Mouse (Mus musculus): ENCODE data around the gene Arl3. TPM values are rescaled to one million over a fixed set of nuclear protein-coding genes. Genes with fewer than 3 reads are reported as not detected.
A peak's percentile ranks its signal among the peaks of the same experiment; 100 is the strongest.

Gene Arl3
- polyA plus RNA-seq, 1 experiment from 2014 or later, result 130 TPM

- WGBS, result 87% methylated on average over 6 of the region's 6 CpGs
- Histone ChIP-seq H3K36me3 (replicated peaks; ENCODE audit: control insufficient read depth, insufficient read depth, low read depth, low read length) (0 out of 2 replicates have a peak, but pooled peaks cover 4% of the 10 kb centered on the region), H3K9me3 (replicated peaks; ENCODE audit: control insufficient read depth, low read length) (no peaks in the 10 kb centered on the region)
Observed at GRCm38 (mm10) chr19:46538213-46538612, 34.8 kb downstream of the Arl3 start.

GRCm38 (mm10) chr19:46537357-46537756, 35.6 kb downstream of the Arl3 start:
- Histone ChIP-seq H3K4me2 (ENCODE audit: low read depth, low read length) (no peak overlapping the region), H3K36me3 (replicated peaks; ENCODE audit: control insufficient read depth, insufficient read depth, low read depth, low read length) (no peaks in the 10 kb centered on the region), H3K9me3 (replicated peaks; ENCODE audit: control insufficient read depth, low read length) (no peaks in the 10 kb centered on the region), H3K4me1 (ENCODE audit: control insufficient read depth, insufficient read depth, low read length) (peaks cover 3% of the 10 kb centered on the region), H3K9ac (replicated peaks; ENCODE audit: low read length) (no peak overlapping the region), H3K27ac (replicated peaks; ENCODE audit: low read depth, low read length) (no peak overlapping the region), H3K4me3 (ENCODE audit: low read depth, low read length) (no peak overlapping the region), H3K27me3 (ENCODE audit: control insufficient read depth, insufficient read depth, low read length) (no peaks in the 10 kb centered on the region)
- 92% methylated on average over 9 of the region's 9 CpGs for WGBS
- DNase-seq (ENCODE audit: low spot score) (no peak), ATAC-seq (replicated peaks; ENCODE audit: insufficient number of reproducible peaks, low FRiP score, low TSS enrichment, low read depth) (no peak)

More at GRCm38 (mm10) chr19:46538213-46538612, 34.8 kb downstream of the Arl3 start:
- H3K9ac ChIP-seq (replicated peaks; ENCODE audit: low read length), result no peak overlapping the region
- H3K4me2 ChIP-seq (ENCODE audit: low read depth, low read length), result no peak overlapping the region
- no peaks in the 10 kb centered on the region for H3K27me3 ChIP-seq (ENCODE audit: control insufficient read depth, insufficient read depth, low read length)
- no peak for DNase-seq (ENCODE audit: low spot score)
- H3K27ac ChIP-seq (replicated peaks; ENCODE audit: low read depth, low read length), result no peak overlapping the region
- ATAC-seq (replicated peaks; ENCODE audit: insufficient number of reproducible peaks, low FRiP score, low TSS enrichment, low read depth), result no peak
- peaks cover 2% of the 10 kb centered on the region; the same call in 1 of the 2 replicates for H3K4me1 ChIP-seq (ENCODE audit: control insufficient read depth, insufficient read depth, low read length)
- no peak overlapping the region for H3K4me3 ChIP-seq (ENCODE audit: low read depth, low read length)

- no peak for DNase-seq (ENCODE audit: low spot score)
- Histone ChIP-seq H3K4me2 (ENCODE audit: low read depth, low read length) (no peak overlapping the region), H3K9me3 (replicated peaks; ENCODE audit: control insufficient read depth, low read length) (no peaks in the 10 kb centered on the region), H3K27ac (replicated peaks; ENCODE audit: low read depth, low read length) (no peak overlapping the region), H3K36me3 (replicated peaks; ENCODE audit: control insufficient read depth, insufficient read depth, low read depth, low read length) (no peaks in the 10 kb centered on the region), H3K9ac (replicated peaks; ENCODE audit: low read length) (no peak overlapping the region), H3K4me3 (ENCODE audit: low read depth, low read length) (no peak overlapping the region), H3K4me1 (ENCODE audit: control insufficient read depth, insufficient read depth, low read length) (peaks cover 26% of the 10 kb centered on the region), H3K27me3 (ENCODE audit: control insufficient read depth, insufficient read depth, low read length) (no peaks in the 10 kb centered on the region)
- 62% methylated on average over 6 of the region's 6 CpGs for WGBS
- no peak for ATAC-seq (replicated peaks; ENCODE audit: insufficient number of reproducible peaks, low FRiP score, low TSS enrichment, low read depth)
Observed at GRCm38 (mm10) chr19:46534542-46535098, 38.4 kb downstream of the Arl3 start.

- Histone ChIP-seq H3K27ac (replicated peaks; ENCODE audit: low read depth, low read length) (0 out of 2 replicates have a peak overlapping the region, but pooled peaks have one; percentile 28), H3K4me3 (ENCODE audit: low read depth, low read length) (no peak overlapping the region), H3K27me3 (ENCODE audit: control insufficient read depth, insufficient read depth, low read length) (no peaks in the 10 kb centered on the region), H3K4me1 (ENCODE audit: control insufficient read depth, insufficient read depth, low read length) (peaks cover 37% of the 10 kb centered on the region), H3K9me3 (replicated peaks; ENCODE audit: control insufficient read depth, low read length) (no peaks in the 10 kb centered on the region), H3K4me2 (ENCODE audit: low read depth, low read length) (no peak overlapping the region), H3K9ac (replicated peaks; ENCODE audit: low read length) (0 out of 2 replicates have a peak overlapping the region, but pooled peaks have one; percentile 2), H3K36me3 (replicated peaks; ENCODE audit: control insufficient read depth, insufficient read depth, low read depth, low read length) (no peaks in the 10 kb centered on the region)
- WGBS, result 58% methylated on average over 5 of the region's 5 CpGs
- DNase-seq (ENCODE audit: low spot score) (no peak), ATAC-seq (replicated peaks; ENCODE audit: insufficient number of reproducible peaks, low FRiP score, low TSS enrichment, low read depth) (no peak)
Observed at GRCm38 (mm10) chr19:46533525-46533924, 39.5 kb downstream of the Arl3 start.

GRCm38 (mm10) chr19:46533066-46533465, 39.9 kb downstream of the Arl3 start:
- Histone ChIP-seq H3K4me1 (ENCODE audit: control insufficient read depth, insufficient read depth, low read length) (peaks cover 40% of the 10 kb centered on the region), H3K9ac (replicated peaks; ENCODE audit: low read length) (no peak overlapping the region), H3K27me3 (ENCODE audit: control insufficient read depth, insufficient read depth, low read length) (no peaks in the 10 kb centered on the region), H3K4me2 (ENCODE audit: low read depth, low read length) (no peak overlapping the region), H3K36me3 (replicated peaks; ENCODE audit: control insufficient read depth, insufficient read depth, low read depth, low read length) (no peaks in the 10 kb centered on the region), H3K9me3 (replicated peaks; ENCODE audit: control insufficient read depth, low read length) (no peaks in the 10 kb centered on the region), H3K27ac (replicated peaks; ENCODE audit: low read depth, low read length) (no peak overlapping the region), H3K4me3 (ENCODE audit: low read depth, low read length) (no peak overlapping the region)
- ATAC-seq (replicated peaks; ENCODE audit: insufficient number of reproducible peaks, low FRiP score, low TSS enrichment, low read depth) (no peak), DNase-seq (ENCODE audit: low spot score) (no peak)
- 32% methylated on average over 4 of the region's 4 CpGs for WGBS

- H3K4me3 ChIP-seq (ENCODE audit: low read depth, low read length), result no peak overlapping the region
- no peaks in the 10 kb centered on the region for H3K27me3 ChIP-seq (ENCODE audit: control insufficient read depth, insufficient read depth, low read length)
- WGBS, result 13% methylated on average over 10 of the region's 10 CpGs
- H3K36me3 ChIP-seq (replicated peaks; ENCODE audit: control insufficient read depth, insufficient read depth, low read depth, low read length), result no peaks in the 10 kb centered on the region
- peak overlapping the region; percentile 59 for H3K27ac ChIP-seq (replicated peaks; ENCODE audit: low read depth, low read length)
- peaks cover 40% of the 10 kb centered on the region for H3K4me1 ChIP-seq (ENCODE audit: control insufficient read depth, insufficient read depth, low read length)
- no peak overlapping the region for H3K9ac ChIP-seq (replicated peaks; ENCODE audit: low read length)
- ATAC-seq (replicated peaks; ENCODE audit: insufficient number of reproducible peaks, low FRiP score, low TSS enrichment, low read depth) (no peak), DNase-seq (ENCODE audit: low spot score) (no peak)
- H3K9me3 ChIP-seq (replicated peaks; ENCODE audit: control insufficient read depth, low read length), result no peaks in the 10 kb centered on the region
- H3K4me2 ChIP-seq (ENCODE audit: low read depth, low read length), result no peak overlapping the region; the same call in 1 of the 2 replicates
Observed at GRCm38 (mm10) chr19:46532031-46532688, 40.8 kb downstream of the Arl3 start.

- Histone ChIP-seq H3K4me2 (ENCODE audit: low read depth, low read length) (peak overlapping the region; percentile 10), H3K9ac (replicated peaks; ENCODE audit: low read length) (no peak overlapping the region; the same call in 1 of the 2 replicates), H3K27me3 (ENCODE audit: control insufficient read depth, insufficient read depth, low read length) (no peaks in the 10 kb centered on the region), H3K9me3 (replicated peaks; ENCODE audit: control insufficient read depth, low read length) (no peaks in the 10 kb centered on the region), H3K4me3 (ENCODE audit: low read depth, low read length) (no peak overlapping the region), H3K27ac (replicated peaks; ENCODE audit: low read depth, low read length) (peak overlapping the region; percentile 87), H3K4me1 (ENCODE audit: control insufficient read depth, insufficient read depth, low read length) (peaks cover 42% of the 10 kb centered on the region), H3K36me3 (replicated peaks; ENCODE audit: control insufficient read depth, insufficient read depth, low read depth, low read length) (no peaks in the 10 kb centered on the region)
- no peak for ATAC-seq (replicated peaks; ENCODE audit: insufficient number of reproducible peaks, low FRiP score, low TSS enrichment, low read depth)
- peak; percentile 60 for DNase-seq (ENCODE audit: low spot score)
- WGBS, result 3% methylated on average over 16 of the region's 16 CpGs
Observed at GRCm38 (mm10) chr19:46531071-46532030, 41.6 kb downstream of the Arl3 start.

Measured in embryonic facial prominence, embryonic 11.5 days (tissue).